Mouse (Mus musculus): ENCODE measurements around the gene Lypla2. TPM values are rescaled to one million over a fixed set of nuclear protein-coding genes. Genes with fewer than 3 reads are reported as not detected.
A peak's percentile ranks its signal among the peaks of the same experiment; 100 is the strongest.

Gene Lypla2
- polyA plus RNA-seq, 1 experiment from 2014 or later, result 201 TPM

DNA sequence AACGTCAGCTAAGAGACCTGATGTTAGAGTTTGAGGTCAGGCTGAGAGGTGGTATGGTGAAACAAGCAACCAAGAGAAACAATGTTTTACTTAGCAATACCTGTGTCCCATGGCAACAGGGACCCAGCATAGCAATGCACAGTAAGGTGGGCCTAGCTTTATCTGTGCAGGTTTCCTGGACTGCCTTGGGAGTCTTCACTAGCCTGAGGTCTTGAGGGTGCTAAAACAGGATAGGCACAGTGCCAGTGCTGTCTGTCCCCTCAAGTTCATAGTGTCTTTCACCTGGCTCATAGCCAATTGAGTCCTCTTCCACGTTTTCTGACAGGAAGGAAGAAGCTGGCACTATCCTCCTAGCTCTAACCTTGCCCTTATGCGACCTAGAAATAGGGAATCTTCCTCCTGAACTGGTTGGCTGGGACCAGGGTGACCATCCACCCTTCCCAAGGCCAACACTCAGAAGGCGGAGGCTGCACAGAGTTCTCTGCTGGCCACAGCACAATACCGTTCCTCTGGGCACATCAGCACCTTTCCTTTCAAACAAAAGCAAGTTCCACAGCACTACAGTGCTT is 31.8 kb upstream of the Lypla2 start:
- H3K36me3 ChIP-seq (ENCODE audit: control insufficient read depth, insufficient read depth, low read length), result peaks cover 71% of the 10 kb centered on the region
- H3K9me3 ChIP-seq (ENCODE audit: control insufficient read depth, low read length), result no peaks in the 10 kb centered on the region
- WGBS, result 97% methylated on average over 5 of the region's 5 CpGs

GRCm38 (mm10) chr4:135995118-135995517 is 22.7 kb upstream of the Lypla2 start:
- 88% methylated on average over 4 of the region's 4 CpGs for WGBS
- Histone ChIP-seq H3K4me3 (replicated peaks; ENCODE audit: low read depth, low read length) (no peak overlapping the region), H3K9ac (replicated peaks; ENCODE audit: low read length) (no peak overlapping the region), H3K36me3 (ENCODE audit: control insufficient read depth, insufficient read depth, low read length) (no peaks in the 10 kb centered on the region), H3K4me1 (ENCODE audit: control insufficient read depth, insufficient read depth, low read length) (no peaks in the 10 kb centered on the region), H3K27ac (replicated peaks; ENCODE audit: low read depth, low read length) (no peak overlapping the region), H3K9me3 (ENCODE audit: control insufficient read depth, low read length) (0 out of 2 replicates have a peak, but pooled peaks cover 5% of the 10 kb centered on the region), H3K27me3 (ENCODE audit: control insufficient read depth, insufficient read depth, low read length) (no peaks in the 10 kb centered on the region), H3K4me2 (ENCODE audit: low read length) (no peak overlapping the region)
- ATAC-seq (ENCODE audit: low FRiP score, low TSS enrichment) (no peak), DNase-seq (no peak)

More for the DNA sequence above, 31.8 kb upstream of the Lypla2 start:
- no peak for ATAC-seq (ENCODE audit: low FRiP score, low TSS enrichment)
- Histone ChIP-seq H3K27me3 (ENCODE audit: control insufficient read depth, insufficient read depth, low read length) (no peaks in the 10 kb centered on the region), H3K4me3 (replicated peaks; ENCODE audit: low read depth, low read length) (no peak overlapping the region), H3K27ac (replicated peaks; ENCODE audit: low read depth, low read length) (no peak overlapping the region), H3K4me2 (ENCODE audit: low read length) (no peak overlapping the region), H3K9ac (replicated peaks; ENCODE audit: low read length) (no peak overlapping the region), H3K4me1 (ENCODE audit: control insufficient read depth, insufficient read depth, low read length) (no peaks in the 10 kb centered on the region)
- no peak for DNase-seq

GRCm38 (mm10) chr4:135993941-135994340 is 21.5 kb upstream of the Lypla2 start:
- ATAC-seq (ENCODE audit: low FRiP score, low TSS enrichment), result no peak
- no peak overlapping the region for H3K4me2 ChIP-seq (ENCODE audit: low read length)
- H3K9me3 ChIP-seq (ENCODE audit: control insufficient read depth, low read length), result 0 out of 2 replicates have a peak, but pooled peaks cover 5% of the 10 kb centered on the region
- H3K4me3 ChIP-seq (replicated peaks; ENCODE audit: low read depth, low read length), result no peak overlapping the region
- H3K36me3 ChIP-seq (ENCODE audit: control insufficient read depth, insufficient read depth, low read length), result no peaks in the 10 kb centered on the region
- no peak overlapping the region for H3K9ac ChIP-seq (replicated peaks; ENCODE audit: low read length)
- H3K27me3 ChIP-seq (ENCODE audit: control insufficient read depth, insufficient read depth, low read length), result no peaks in the 10 kb centered on the region
- 98% methylated on average over 6 of the region's 6 CpGs for WGBS
- no peak overlapping the region for H3K27ac ChIP-seq (replicated peaks; ENCODE audit: low read depth, low read length)
- DNase-seq, result no peak
- no peaks in the 10 kb centered on the region for H3K4me1 ChIP-seq (ENCODE audit: control insufficient read depth, insufficient read depth, low read length)

DNA sequence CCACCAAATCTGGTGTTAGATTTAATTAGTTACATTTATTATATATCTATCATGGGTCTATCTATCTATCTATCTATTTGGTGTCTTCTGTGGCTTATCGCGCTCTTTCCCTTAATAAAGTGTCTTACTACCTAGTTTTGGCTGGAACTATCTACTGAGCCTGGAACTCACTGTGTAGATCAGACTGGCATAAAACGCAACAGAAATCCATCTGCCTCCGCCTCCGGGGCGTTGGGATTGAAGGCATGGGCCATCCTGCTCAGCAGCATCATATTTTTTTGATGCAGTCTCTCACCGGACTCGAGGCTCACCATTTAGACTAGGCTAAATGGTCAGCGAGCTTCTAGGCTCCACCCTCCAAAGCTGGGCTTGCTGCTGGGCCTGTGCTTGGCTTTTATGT is 15.3 kb upstream of the Lypla2 start:
- H3K9ac ChIP-seq (replicated peaks; ENCODE audit: low read length), result peak overlapping the region; percentile 92
- WGBS, result 67% methylated on average over 9 of the region's 9 CpGs
- peaks cover 8% of the 10 kb centered on the region for H3K36me3 ChIP-seq (ENCODE audit: control insufficient read depth, insufficient read depth, low read length)
- H3K27me3 ChIP-seq (ENCODE audit: control insufficient read depth, insufficient read depth, low read length), result no peaks in the 10 kb centered on the region
- DNase-seq, result no peak
- H3K9me3 ChIP-seq (ENCODE audit: control insufficient read depth, low read length), result no peaks in the 10 kb centered on the region
- H3K27ac ChIP-seq (replicated peaks; ENCODE audit: low read depth, low read length), result peak overlapping the region; percentile 84; the same call in 1 of the 2 replicates
- peak overlapping the region; percentile 63 for H3K4me2 ChIP-seq (ENCODE audit: low read length)
- peaks cover 13% of the 10 kb centered on the region for H3K4me1 ChIP-seq (ENCODE audit: control insufficient read depth, insufficient read depth, low read length)
- no peak for ATAC-seq (ENCODE audit: low FRiP score, low TSS enrichment)
- peak overlapping the region; percentile 88 for H3K4me3 ChIP-seq (replicated peaks; ENCODE audit: low read depth, low read length)

DNA sequence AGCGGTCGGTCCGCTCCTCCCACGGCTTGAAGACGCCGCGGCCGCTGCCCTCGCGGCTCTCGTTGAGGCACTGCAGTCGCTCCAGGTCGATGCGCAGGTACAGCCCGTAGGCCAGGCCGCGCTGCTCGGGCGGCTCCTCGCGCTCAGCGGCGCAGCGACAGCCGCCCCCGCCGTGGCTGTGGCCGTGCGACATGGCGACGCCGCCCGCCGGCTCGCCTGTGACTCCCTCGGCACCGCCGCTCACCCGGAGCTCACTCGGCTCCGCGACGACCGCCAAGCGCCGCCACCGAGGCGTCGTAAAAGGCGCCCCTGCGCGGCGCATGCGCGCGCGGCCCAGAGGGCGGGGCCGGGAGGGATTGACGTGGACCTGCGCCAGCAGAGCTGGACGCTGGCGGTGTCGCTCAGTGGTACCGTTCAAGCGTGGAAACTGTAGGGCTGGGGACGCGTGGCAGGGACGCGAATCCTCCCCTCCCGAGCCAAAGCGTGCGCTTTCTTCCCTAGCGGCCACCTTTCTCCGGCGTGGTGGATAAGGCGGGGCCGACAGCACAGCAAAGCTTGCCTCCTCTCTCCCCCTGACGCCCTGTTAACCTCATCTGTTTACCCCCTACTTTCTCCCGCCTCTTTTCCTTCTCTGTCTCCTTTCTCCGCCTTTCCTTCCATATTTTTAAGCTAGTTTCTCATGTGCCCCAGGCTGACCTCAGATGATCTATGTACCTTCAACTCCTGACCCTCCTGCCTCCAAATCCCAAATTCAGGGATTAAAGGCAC is 14.7 kb upstream of the Lypla2 start, which contains the start of gene Pithd1:
Gene Pithd1 (minus strand): TSS at position 322 of the 768 bp plus-strand sequence.
- Histone ChIP-seq H3K36me3 (ENCODE audit: control insufficient read depth, insufficient read depth, low read length) (peaks cover 12% of the 10 kb centered on the region), H3K27me3 (ENCODE audit: control insufficient read depth, insufficient read depth, low read length) (no peaks in the 10 kb centered on the region), H3K4me2 (ENCODE audit: low read length) (peak within 1 kb of the TSS; percentile 63), H3K4me1 (ENCODE audit: control insufficient read depth, insufficient read depth, low read length) (peaks cover 13% of the 10 kb centered on the region), H3K27ac (replicated peaks; ENCODE audit: low read depth, low read length) (peak within 1 kb of the TSS; percentile 84), H3K9ac (replicated peaks; ENCODE audit: low read length) (peak within 1 kb of the TSS; percentile 92), H3K4me3 (replicated peaks; ENCODE audit: low read depth, low read length) (peak within 1 kb of the TSS; percentile 88), H3K9me3 (ENCODE audit: control insufficient read depth, low read length) (no peaks in the 10 kb centered on the region)
- peak; percentile 95 for ATAC-seq (ENCODE audit: low FRiP score, low TSS enrichment)
- peak; percentile 97 for DNase-seq
- under 1% methylated on average over 72 of the region's 81 CpGs for WGBS

- H3K4me2 ChIP-seq (ENCODE audit: low read length), result peak overlapping the region; percentile 63
- H3K4me3 ChIP-seq (replicated peaks; ENCODE audit: low read depth, low read length), result peak overlapping the region; percentile 88
- H3K9ac ChIP-seq (replicated peaks; ENCODE audit: low read length), result peak overlapping the region; percentile 92
- peaks cover 13% of the 10 kb centered on the region for H3K4me1 ChIP-seq (ENCODE audit: control insufficient read depth, insufficient read depth, low read length)
- no peaks in the 10 kb centered on the region for H3K27me3 ChIP-seq (ENCODE audit: control insufficient read depth, insufficient read depth, low read length)
- H3K36me3 ChIP-seq (ENCODE audit: control insufficient read depth, insufficient read depth, low read length), result peaks cover 16% of the 10 kb centered on the region
- WGBS, result 6% methylated on average over 23 of the region's 23 CpGs
- peak overlapping the region; percentile 84 for H3K27ac ChIP-seq (replicated peaks; ENCODE audit: low read depth, low read length)
- 0 out of 2 replicates have a peak, but pooled peaks have one; percentile 7 for ATAC-seq (ENCODE audit: low FRiP score, low TSS enrichment)
- H3K9me3 ChIP-seq (ENCODE audit: control insufficient read depth, low read length), result no peaks in the 10 kb centered on the region
- DNase-seq, result peak; percentile 17
Observed at GRCm38 (mm10) chr4:135986301-135986942, 14.0 kb upstream of the Lypla2 start.

- Histone ChIP-seq H3K4me1 (ENCODE audit: control insufficient read depth, insufficient read depth, low read length) (peaks cover 13% of the 10 kb centered on the region), H3K9ac (replicated peaks; ENCODE audit: low read length) (peak overlapping the region; percentile 92; the same call in 1 of the 2 replicates), H3K4me2 (ENCODE audit: low read length) (peak overlapping the region; percentile 63), H3K27ac (replicated peaks; ENCODE audit: low read depth, low read length) (no peak overlapping the region), H3K4me3 (replicated peaks; ENCODE audit: low read depth, low read length) (peak overlapping the region; percentile 88), H3K9me3 (ENCODE audit: control insufficient read depth, low read length) (no peaks in the 10 kb centered on the region), H3K27me3 (ENCODE audit: control insufficient read depth, insufficient read depth, low read length) (no peaks in the 10 kb centered on the region), H3K36me3 (ENCODE audit: control insufficient read depth, insufficient read depth, low read length) (peaks cover 18% of the 10 kb centered on the region)
- 96% methylated on average over 7 of the region's 7 CpGs for whole genome bisulfite sequencing
- ATAC-seq (ENCODE audit: low FRiP score, low TSS enrichment) (no peak), DNase-seq (no peak)
Observed at GRCm38 (mm10) chr4:135985769-135986168, 13.3 kb upstream of the Lypla2 start.

GRCm38 (mm10) chr4:135985193-135985592 is 12.8 kb upstream of the Lypla2 start:
- no peak for ATAC-seq (ENCODE audit: low FRiP score, low TSS enrichment)
- 97% methylated on average over 5 of the region's 5 CpGs for WGBS
- H3K4me3 ChIP-seq (replicated peaks; ENCODE audit: low read depth, low read length), result no peak overlapping the region

More at GRCm38 (mm10) chr4:135985193-135985592, 12.8 kb upstream of the Lypla2 start:
- peaks cover 13% of the 10 kb centered on the region for H3K4me1 ChIP-seq (ENCODE audit: control insufficient read depth, insufficient read depth, low read length)
- no peak overlapping the region for H3K9ac ChIP-seq (replicated peaks; ENCODE audit: low read length)
- no peaks in the 10 kb centered on the region for H3K27me3 ChIP-seq (ENCODE audit: control insufficient read depth, insufficient read depth, low read length)
- no peak overlapping the region for H3K4me2 ChIP-seq (ENCODE audit: low read length)
- H3K27ac ChIP-seq (replicated peaks; ENCODE audit: low read depth, low read length), result no peak overlapping the region
- H3K9me3 ChIP-seq (ENCODE audit: control insufficient read depth, low read length), result no peaks in the 10 kb centered on the region
- DNase-seq, result no peak
- peaks cover 18% of the 10 kb centered on the region for H3K36me3 ChIP-seq (ENCODE audit: control insufficient read depth, insufficient read depth, low read length)

Data from midbrain, embryonic 14.5 days (tissue).